Mouse (Mus musculus) kidney, adult 2 months (tissue): ENCODE results near the gene Aldh3b3.

Source experiments
- CTCF ChIP-seq: fragments of 200-500 bp; conservative IDR thresholded peaks from 2 replicates; pipeline ENCODE4 v1.5.1; 2011; ENCODE audit warnings: low read depth, mild to moderate bottlenecking, control low read depth, low read length, moderate library complexity, mixed read lengths; ENCODE audit not compliant: insufficient read depth, insufficient read length
- POLR2A ChIP-seq: fragments of 200-500 bp; IDR thresholded peaks from one replicate; pipeline ENCODE4 v1.6.1; 2011; ENCODE audit warnings: low read depth, low read length, control low read depth

GRCm38 (mm10) chr19:4013066-4013465 lies 54.6 kb downstream of the Aldh3b3 start:
- TF ChIP-seq POLR2A, result no peak
- no peak for TF ChIP-seq CTCF
